Mouse (Mus musculus): ENCODE results near the gene Ahnak. TPM values are rescaled to one million over a fixed set of nuclear protein-coding genes. Genes with fewer than 3 reads are reported as not detected.

The Ahnak gene
- 86.8 TPM for polyA plus RNA-seq (2012; fragmentation: generic; extraction: Trizol)
- long read RNA-seq, experiment 1, full-length matches to known transcripts: 25 of 92 reads
- long read RNA-seq, experiment 1, partial matches to known transcripts: 0 of 92 reads
- long read RNA-seq, experiment 1, other reads (novel, unspliced or antisense): 67 of 92 reads
- long read RNA-seq, experiment 2, full-length matches to known transcripts: 81 of 165 reads
- long read RNA-seq, experiment 2, partial matches to known transcripts: 13 of 165 reads
- long read RNA-seq, experiment 2, other reads (novel, unspliced or antisense): 71 of 165 reads

GRCm38 (mm10) chr19:8989066-8989566 is at the start of gene Ahnak:
Gene Ahnak, plus strand, starts transcription at chr19:8989284.
- H3K79me3 ChIP-seq (ENCODE audit: low read depth): peaks cover 57% of the 10 kb centered on the region
- no peaks in the 10 kb centered on the region for H3K27me3 ChIP-seq (ENCODE audit: control insufficient read depth, insufficient read depth, insufficient read length)
- TF ChIP-seq CTCF (IDR thresholded peaks at IDR 0.05; ENCODE audit: control insufficient read depth, insufficient read depth, insufficient read length) (no peak), MAX (IDR thresholded peaks at IDR 0.05) (no peak), USF1 (IDR thresholded peaks at IDR 0.05; ENCODE audit: low read depth) (no peak), FOSL1 (IDR thresholded peaks at IDR 0.05; ENCODE audit: insufficient read depth, low read length, poor library complexity, severe bottlenecking) (no peak), CEBPB (IDR thresholded peaks at IDR 0.05; ENCODE audit: low read depth) (no peak), MYOG (IDR thresholded peaks at IDR 0.05; ENCODE audit: control insufficient read depth, extremely low read depth, insufficient read length) (no peak), MYOD1 (IDR thresholded peaks at IDR 0.05; ENCODE audit: control insufficient read depth, insufficient read length, low read depth) (no peak)

GRCm38 (mm10) chr19:8940526-8941133 is 48.5 kb upstream of the Ahnak start:
- H3ac ChIP-seq (ENCODE audit: control insufficient read depth, insufficient read length, low read depth): no peak overlapping the region
- no peak overlapping the region for H3K4me3 ChIP-seq (ENCODE audit: insufficient read depth, poor library complexity, severe bottlenecking)
- peaks cover 74% of the 10 kb centered on the region for H3K36me3 ChIP-seq (ENCODE audit: control insufficient read depth, insufficient read depth)
- peaks cover 32% of the 10 kb centered on the region for H3K79me3 ChIP-seq (ENCODE audit: low read depth)
- no peaks in the 10 kb centered on the region for H3K27me3 ChIP-seq (ENCODE audit: control insufficient read depth, insufficient read depth, insufficient read length)
- TF ChIP-seq USF1 (IDR thresholded peaks at IDR 0.05; ENCODE audit: low read depth) (no peak), MYOD1 (IDR thresholded peaks at IDR 0.05; ENCODE audit: control insufficient read depth, insufficient read length, low read depth) (no peak), MYOG (IDR thresholded peaks at IDR 0.05; ENCODE audit: control insufficient read depth, extremely low read depth, insufficient read length) (no peak), FOSL1 (IDR thresholded peaks at IDR 0.05; ENCODE audit: insufficient read depth, low read length, poor library complexity, severe bottlenecking) (no peak), MAX (IDR thresholded peaks at IDR 0.05) (no peak), CEBPB (IDR thresholded peaks at IDR 0.05; ENCODE audit: low read depth) (no peak), CTCF (IDR thresholded peaks at IDR 0.05; ENCODE audit: control insufficient read depth, insufficient read depth, insufficient read length) (no peak)
- H3K79me2 ChIP-seq (ENCODE audit: control insufficient read depth, insufficient read depth): peaks cover 46% of the 10 kb centered on the region

More at GRCm38 (mm10) chr19:8989066-8989566, at the start of gene Ahnak:
- H3ac ChIP-seq (ENCODE audit: control insufficient read depth, insufficient read length, low read depth): peak within 1 kb of the TSS; percentile 99
- H3K4me3 ChIP-seq (ENCODE audit: insufficient read depth, poor library complexity, severe bottlenecking): peak within 1 kb of the TSS; percentile 99
- H3K36me3 ChIP-seq (ENCODE audit: control insufficient read depth, insufficient read depth): peaks cover 30% of the 10 kb centered on the region
- peaks cover 100% of the 10 kb centered on the region for H3K79me2 ChIP-seq (ENCODE audit: control insufficient read depth, insufficient read depth)

GRCm38 (mm10) chr19:8941136-8941514 is 48.0 kb upstream of the Ahnak start:
- TF ChIP-seq FOSL1 (IDR thresholded peaks at IDR 0.05; ENCODE audit: insufficient read depth, low read length, poor library complexity, severe bottlenecking): no peak
- no peak for TF ChIP-seq MYOD1 (IDR thresholded peaks at IDR 0.05; ENCODE audit: control insufficient read depth, insufficient read length, low read depth)
- Histone ChIP-seq H3K79me2 (ENCODE audit: control insufficient read depth, insufficient read depth) (peaks cover 51% of the 10 kb centered on the region), H3K36me3 (ENCODE audit: control insufficient read depth, insufficient read depth) (peaks cover 75% of the 10 kb centered on the region)

GRCm38 (mm10) chr19:8941515-8942217 is 47.4 kb upstream of the Ahnak start, which contains the start of gene Mta2:
Gene Mta2, plus strand, starts transcription at chr19:8941875.
- TF ChIP-seq MAX (IDR thresholded peaks at IDR 0.05) (peak; percentile 72), MYOD1 (IDR thresholded peaks at IDR 0.05; ENCODE audit: control insufficient read depth, insufficient read length, low read depth) (no peak), USF1 (IDR thresholded peaks at IDR 0.05; ENCODE audit: low read depth) (no peak)
- Histone ChIP-seq H3K79me3 (ENCODE audit: low read depth) (peaks cover 32% of the 10 kb centered on the region), H3K79me2 (ENCODE audit: control insufficient read depth, insufficient read depth) (peaks cover 55% of the 10 kb centered on the region), H3K4me3 (ENCODE audit: insufficient read depth, poor library complexity, severe bottlenecking) (peak within 1 kb of the TSS; percentile 92), H3K27me3 (ENCODE audit: control insufficient read depth, insufficient read depth, insufficient read length) (no peaks in the 10 kb centered on the region), H3K36me3 (ENCODE audit: control insufficient read depth, insufficient read depth) (peaks cover 75% of the 10 kb centered on the region), H3ac (ENCODE audit: control insufficient read depth, insufficient read length, low read depth) (peak within 1 kb of the TSS; percentile 97)

More at GRCm38 (mm10) chr19:8941136-8941514, 48.0 kb upstream of the Ahnak start:
- Histone ChIP-seq H3K4me3 (ENCODE audit: insufficient read depth, poor library complexity, severe bottlenecking) (peak overlapping the region; percentile 16), H3K79me3 (ENCODE audit: low read depth) (peaks cover 32% of the 10 kb centered on the region), H3K27me3 (ENCODE audit: control insufficient read depth, insufficient read depth, insufficient read length) (no peaks in the 10 kb centered on the region), H3ac (ENCODE audit: control insufficient read depth, insufficient read length, low read depth) (peak overlapping the region; percentile 43)

- Histone ChIP-seq H3K4me3 (ENCODE audit: insufficient read depth, poor library complexity, severe bottlenecking) (peak overlapping the region; percentile 92), H3K36me3 (ENCODE audit: control insufficient read depth, insufficient read depth) (peaks cover 78% of the 10 kb centered on the region), H3K79me3 (ENCODE audit: low read depth) (peaks cover 36% of the 10 kb centered on the region), H3K27me3 (ENCODE audit: control insufficient read depth, insufficient read depth, insufficient read length) (no peaks in the 10 kb centered on the region), H3K79me2 (ENCODE audit: control insufficient read depth, insufficient read depth) (peaks cover 60% of the 10 kb centered on the region), H3ac (ENCODE audit: control insufficient read depth, insufficient read length, low read depth) (peak overlapping the region; percentile 97)
- TF ChIP-seq CTCF (IDR thresholded peaks at IDR 0.05; ENCODE audit: control insufficient read depth, insufficient read depth, insufficient read length): no peak
- TF ChIP-seq USF1 (IDR thresholded peaks at IDR 0.05; ENCODE audit: low read depth): no peak
- TF ChIP-seq MYOD1 (IDR thresholded peaks at IDR 0.05; ENCODE audit: control insufficient read depth, insufficient read length, low read depth): no peak
Observed at GRCm38 (mm10) chr19:8942276-8942964, 46.7 kb upstream of the Ahnak start.

Data from C2C12 (cell line).